ENCODE assay signal across 16 mouse cellular contexts in the genomic region with DNA sequence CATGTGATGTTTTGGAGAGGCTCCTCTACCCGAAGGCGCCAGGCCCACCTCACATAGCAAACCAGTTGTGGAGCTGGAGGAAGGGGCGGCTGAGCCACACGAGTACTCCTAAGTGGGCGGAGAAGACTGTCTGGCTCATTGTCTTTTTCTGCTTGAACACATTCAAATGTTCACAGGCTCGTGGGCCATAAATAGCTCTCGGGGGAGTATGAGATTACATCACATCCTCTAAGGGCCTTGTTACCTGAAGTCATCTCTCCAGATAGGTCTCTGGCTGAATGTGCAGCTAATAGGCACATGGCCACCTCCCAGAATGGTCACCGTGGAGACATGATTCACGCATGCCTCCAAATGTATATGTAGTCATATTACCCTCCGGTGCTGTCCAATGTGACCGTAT.
DNase-seq lines count a peak whose midpoint lies in the region; ATAC-seq and TF ChIP-seq lines count a peak whose summit lies in the region.
"Had no signal": no experiment of that assay in that cellular context is flagged by ENCODE, and none has a peak within 500 bp of the region (broad histone marks: within the 10 kb centered on the region; RNA-seq: fewer than 3 reads in every experiment).

No protein-coding gene starts in this region.

- no peak overlapping the region for H3K4me2 ChIP-seq in embryonic facial prominence, embryonic 15.5 days (replicated peaks)
- H3K4me2 ChIP-seq: heart, embryonic 15.5 days; kidney, embryonic 15.5 days; midbrain, embryonic 15.5 days had no signal

- ATAC-seq in embryonic facial prominence, embryonic 15.5 days (ENCODE audit: insufficient number of reproducible peaks, low FRiP score, low TSS enrichment, low read depth) = peak; percentile 65; the same call in 1 of the 2 replicates
- ATAC-seq in megakaryocyte, adult 5-6 weeks (ENCODE audit: poor library complexity, severe bottlenecking) = no peak
- ATAC-seq: hindbrain, embryonic 16.5 days; midbrain, embryonic 15.5 days had no signal

- no peaks in the 10 kb centered on the region for H3K4me1 ChIP-seq in embryonic facial prominence, embryonic 15.5 days
- H3K4me1 ChIP-seq in lung, adult 2 months (ENCODE audit: control insufficient read depth, insufficient read depth, low read length) = no peaks in the 10 kb centered on the region
- H3K4me1 ChIP-seq: midbrain, embryonic 15.5 days had no signal

- no peak overlapping the region for H3K27ac ChIP-seq in embryonic facial prominence, embryonic 15.5 days (replicated peaks)
- H3K27ac ChIP-seq: heart, embryonic 15.5 days; kidney, embryonic 15.5 days; liver, embryonic 14.5 days; macrophage; midbrain, embryonic 15.5 days; stomach, postnatal 0 days had no signal

- H3K4me3 ChIP-seq in embryonic facial prominence, embryonic 15.5 days (replicated peaks) = no peak overlapping the region
- H3K4me3 ChIP-seq in lung, adult 2 months (replicated peaks; ENCODE audit: extremely low read depth, low read depth, low read length) = no peak overlapping the region
- H3K4me3 ChIP-seq: heart, embryonic 15.5 days; kidney, embryonic 15.5 days; midbrain, embryonic 15.5 days had no signal

- no peak overlapping the region for H3K9ac ChIP-seq in embryonic facial prominence, embryonic 15.5 days
- H3K9ac ChIP-seq: heart, embryonic 15.5 days; kidney, embryonic 15.5 days; liver, embryonic 14.5 days; midbrain, embryonic 15.5 days had no signal

- H3K27me3 ChIP-seq in embryonic facial prominence, embryonic 15.5 days = no peaks in the 10 kb centered on the region
- H3K27me3 ChIP-seq: heart, embryonic 15.5 days; kidney, embryonic 15.5 days; midbrain, embryonic 15.5 days had no signal

- no peak for TF ChIP-seq CTCF in lung, adult 2 months (IDR thresholded peaks at IDR 0.05; ENCODE audit: insufficient read depth, low read length)

- 68% methylated on average over 11 of the region's 11 CpGs for WGBS in embryonic facial prominence, embryonic 15.5 days
- 70% methylated on average over 11 of the region's 11 CpGs for WGBS in lung, adult 2 months

- H3K9me3 ChIP-seq in embryonic facial prominence, embryonic 15.5 days (replicated peaks) = no peaks in the 10 kb centered on the region
- H3K9me3 ChIP-seq: heart, embryonic 15.5 days; kidney, embryonic 15.5 days; midbrain, embryonic 15.5 days had no signal

- H3K36me3 ChIP-seq in embryonic facial prominence, embryonic 15.5 days = no peaks in the 10 kb centered on the region
- H3K36me3 ChIP-seq: heart, embryonic 15.5 days; kidney, embryonic 15.5 days; midbrain, embryonic 15.5 days had no signal

- DNase-seq in layer of hippocampus, adult 11-12 months (ENCODE audit: low spot score) = peak; percentile 37
- DNase-seq in layer of hippocampus, postnatal 10 days (ENCODE audit: low spot score in 2 of 2) = no peak
- DNase-seq in left cerebral cortex, adult 9 months (ENCODE audit: low spot score in 2 of 2) = peak; percentile 75 to 79
- DNase-seq in right cerebral cortex, postnatal 25 days = peak; percentile 57
- no peak for DNase-seq in lung, adult 2 months
- DNase-seq in lung, postnatal 25 days (ENCODE audit: low spot score) = no peak
- DNase-seq: adrenal gland, adult 2 months had no signal

- no peak for TF ChIP-seq POLR2A in lung, adult 2 months (IDR thresholded peaks at IDR 0.05; ENCODE audit: borderline replicate concordance, extremely low read depth, low read depth, low read length)

Comparison
In these comparisons a context has a peak if more than half of its experiments do, and no peak if none do; other contexts are left out.
1. DNase-seq: peak in layer of hippocampus, adult 11-12 months (single experiment), left cerebral cortex, adult 9 months (2 of 2) and right cerebral cortex, postnatal 25 days (single experiment); none in layer of hippocampus, postnatal 10 days (0 of 2), lung, adult 2 months (single experiment) and lung, postnatal 25 days (single experiment).